Mouse (Mus musculus): ENCODE measurements at regions not wholly inside any gene's neighbourhood (a gene's known extent, or its start where the extent isn't known, plus 50 kb on each side); places are given as distances from the start of the nearest gene placed in this dataset.

DNA sequence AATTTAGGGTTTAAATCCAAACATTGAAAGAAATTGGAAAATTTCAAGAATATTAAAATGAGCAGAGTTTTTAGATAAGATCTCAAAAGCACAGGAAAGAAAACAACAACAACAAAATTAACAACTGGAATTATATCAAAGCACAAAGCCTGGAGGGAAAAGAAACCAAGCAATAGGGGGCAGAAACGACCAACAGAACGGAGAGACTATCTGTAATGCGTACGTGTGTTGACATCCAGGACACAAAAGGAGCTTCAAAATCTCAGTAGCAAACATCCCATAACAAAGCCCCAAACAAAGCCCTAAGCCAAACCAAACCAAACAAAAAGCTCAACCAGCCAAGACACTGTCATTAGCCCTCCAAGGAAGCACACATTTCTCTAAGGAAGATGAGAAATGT is 237.5 kb upstream of the P2ry1 start:
- no peak for TF ChIP-seq CTCF (IDR thresholded peaks at IDR 0.05; ENCODE audit: borderline replicate concordance, control insufficient read depth, extremely low read depth, insufficient read depth, low read length, poor library complexity)
- no peak for TF ChIP-seq POLR2A (IDR thresholded peaks at IDR 0.05; ENCODE audit: control insufficient read depth, extremely low read depth, insufficient read depth, low read length, poor library complexity)

Measured in thymus, adult 2 months (tissue).